Mouse (Mus musculus): ENCODE measurements around the gene Pacrg. TPM values are rescaled to one million over a fixed set of nuclear protein-coding genes. Genes with fewer than 3 reads are reported as not detected.
A peak's percentile ranks its signal among the peaks of the same experiment; 100 is the strongest.

Gene Pacrg
- polyA plus RNA-seq, 1 experiment from 2014 or later: 18.4 TPM

- peaks cover 14% of the 10 kb centered on the region for H3K4me1 ChIP-seq (ENCODE audit: control insufficient read depth, insufficient read depth, low read length)
- 0 out of 2 replicates have a peak overlapping the region, but pooled peaks have one; percentile 11 for H3K9ac ChIP-seq (replicated peaks; ENCODE audit: low read depth, low read length)
- WGBS: 29% methylated on average over 5 of the region's 5 CpGs
- peak overlapping the region; percentile 64; the same call in 1 of the 2 replicates for H3K27ac ChIP-seq (ENCODE audit: low read depth, low read length)
- H3K27me3 ChIP-seq (ENCODE audit: control insufficient read depth, insufficient read depth, low read length): no peaks in the 10 kb centered on the region; the same call in 1 of the 2 replicates
- H3K36me3 ChIP-seq (ENCODE audit: control insufficient read depth, insufficient read depth, low read length): no peaks in the 10 kb centered on the region
- H3K4me2 ChIP-seq (ENCODE audit: low read depth, low read length): no peak overlapping the region
- no peak overlapping the region for H3K4me3 ChIP-seq (ENCODE audit: low read depth, low read length)
- 0 out of 2 replicates have a peak, but pooled peaks have one; percentile 26 for ATAC-seq (ENCODE audit: low read depth)
- no peaks in the 10 kb centered on the region for H3K9me3 ChIP-seq (ENCODE audit: control insufficient read depth, low read length)
Measured at GRCm38 (mm10) chr17:10398871-10399270, 441.2 kb downstream of the Pacrg start.

- no peaks in the 10 kb centered on the region for H3K36me3 ChIP-seq (ENCODE audit: control insufficient read depth, insufficient read depth, low read length)
- no peak overlapping the region for H3K4me3 ChIP-seq (ENCODE audit: low read depth, low read length)
- no peaks in the 10 kb centered on the region; the same call in 1 of the 2 replicates for H3K27me3 ChIP-seq (ENCODE audit: control insufficient read depth, insufficient read depth, low read length)
- H3K9me3 ChIP-seq (ENCODE audit: control insufficient read depth, low read length): no peaks in the 10 kb centered on the region
- H3K27ac ChIP-seq (ENCODE audit: low read depth, low read length): peak overlapping the region; percentile 52; the same call in 1 of the 2 replicates
- no peak overlapping the region for H3K9ac ChIP-seq (replicated peaks; ENCODE audit: low read depth, low read length)
- peaks cover 14% of the 10 kb centered on the region for H3K4me1 ChIP-seq (ENCODE audit: control insufficient read depth, insufficient read depth, low read length)
- ATAC-seq (ENCODE audit: low read depth): no peak
- no peak overlapping the region for H3K4me2 ChIP-seq (ENCODE audit: low read depth, low read length)
- WGBS: 61% methylated on average over 10 of the region's 10 CpGs
Measured at GRCm38 (mm10) chr17:10397924-10398627, 442.0 kb downstream of the Pacrg start.

GRCm38 (mm10) chr17:10397336-10397735 lies 442.8 kb downstream of the Pacrg start:
- Histone ChIP-seq H3K36me3 (ENCODE audit: control insufficient read depth, insufficient read depth, low read length) (no peaks in the 10 kb centered on the region), H3K9ac (replicated peaks; ENCODE audit: low read depth, low read length) (no peak overlapping the region), H3K4me2 (ENCODE audit: low read depth, low read length) (no peak overlapping the region), H3K27ac (ENCODE audit: low read depth, low read length) (peak overlapping the region; percentile 69), H3K4me3 (ENCODE audit: low read depth, low read length) (no peak overlapping the region), H3K9me3 (ENCODE audit: control insufficient read depth, low read length) (no peaks in the 10 kb centered on the region), H3K4me1 (ENCODE audit: control insufficient read depth, insufficient read depth, low read length) (peaks cover 14% of the 10 kb centered on the region), H3K27me3 (ENCODE audit: control insufficient read depth, insufficient read depth, low read length) (no peaks in the 10 kb centered on the region; the same call in 1 of the 2 replicates)
- 32% methylated on average over 11 of the region's 11 CpGs for WGBS
- ATAC-seq (ENCODE audit: low read depth): 0 out of 2 replicates have a peak, but pooled peaks have one; percentile 24

- ATAC-seq (ENCODE audit: low read depth): no peak
- WGBS: 69% methylated on average over 6 of the region's 6 CpGs
- Histone ChIP-seq H3K9ac (replicated peaks; ENCODE audit: low read depth, low read length) (no peak overlapping the region), H3K4me3 (ENCODE audit: low read depth, low read length) (no peak overlapping the region), H3K4me2 (ENCODE audit: low read depth, low read length) (no peak overlapping the region), H3K27me3 (ENCODE audit: control insufficient read depth, insufficient read depth, low read length) (no peaks in the 10 kb centered on the region; the same call in 1 of the 2 replicates), H3K4me1 (ENCODE audit: control insufficient read depth, insufficient read depth, low read length) (peaks cover 14% of the 10 kb centered on the region), H3K27ac (ENCODE audit: low read depth, low read length) (peak overlapping the region; percentile 69), H3K9me3 (ENCODE audit: control insufficient read depth, low read length) (no peaks in the 10 kb centered on the region), H3K36me3 (ENCODE audit: control insufficient read depth, insufficient read depth, low read length) (no peaks in the 10 kb centered on the region)
Measured at GRCm38 (mm10) chr17:10396863-10397262, 443.2 kb downstream of the Pacrg start.

- Histone ChIP-seq H3K36me3 (ENCODE audit: control insufficient read depth, insufficient read depth, low read length) (no peaks in the 10 kb centered on the region), H3K9me3 (ENCODE audit: control insufficient read depth, low read length) (no peaks in the 10 kb centered on the region), H3K4me2 (ENCODE audit: low read depth, low read length) (no peak overlapping the region), H3K4me3 (ENCODE audit: low read depth, low read length) (no peak overlapping the region), H3K27me3 (ENCODE audit: control insufficient read depth, insufficient read depth, low read length) (no peaks in the 10 kb centered on the region), H3K9ac (replicated peaks; ENCODE audit: low read depth, low read length) (no peak overlapping the region), H3K4me1 (ENCODE audit: control insufficient read depth, insufficient read depth, low read length) (peaks cover 14% of the 10 kb centered on the region), H3K27ac (ENCODE audit: low read depth, low read length) (peak overlapping the region; percentile 7; the same call in 1 of the 2 replicates)
- ATAC-seq (ENCODE audit: low read depth): peak; percentile 60
- 34% methylated on average over 8 of the region's 8 CpGs for WGBS
Measured at GRCm38 (mm10) chr17:10394855-10395254, 445.3 kb downstream of the Pacrg start.

- H3K9ac ChIP-seq (replicated peaks; ENCODE audit: low read depth, low read length): no peak overlapping the region
- H3K36me3 ChIP-seq (ENCODE audit: control insufficient read depth, insufficient read depth, low read length): no peaks in the 10 kb centered on the region
- peak overlapping the region; percentile 69; the same call in 1 of the 2 replicates for H3K27ac ChIP-seq (ENCODE audit: low read depth, low read length)
- ATAC-seq (ENCODE audit: low read depth): no peak
- peaks cover 12% of the 10 kb centered on the region for H3K4me1 ChIP-seq (ENCODE audit: control insufficient read depth, insufficient read depth, low read length)
- WGBS: 75% methylated on average over 4 of the region's 4 CpGs
- no peaks in the 10 kb centered on the region for H3K9me3 ChIP-seq (ENCODE audit: control insufficient read depth, low read length)
- no peak overlapping the region for H3K4me3 ChIP-seq (ENCODE audit: low read depth, low read length)
- no peaks in the 10 kb centered on the region for H3K27me3 ChIP-seq (ENCODE audit: control insufficient read depth, insufficient read depth, low read length)
- H3K4me2 ChIP-seq (ENCODE audit: low read depth, low read length): no peak overlapping the region
Measured at GRCm38 (mm10) chr17:10393766-10394165, 446.3 kb downstream of the Pacrg start.

GRCm38 (mm10) chr17:10392342-10393034 lies 447.6 kb downstream of the Pacrg start:
- H3K9ac ChIP-seq (replicated peaks; ENCODE audit: low read depth, low read length): no peak overlapping the region
- H3K36me3 ChIP-seq (ENCODE audit: control insufficient read depth, insufficient read depth, low read length): no peaks in the 10 kb centered on the region
- no peak for ATAC-seq (ENCODE audit: low read depth)
- H3K4me2 ChIP-seq (ENCODE audit: low read depth, low read length): no peak overlapping the region
- H3K9me3 ChIP-seq (ENCODE audit: control insufficient read depth, low read length): no peaks in the 10 kb centered on the region
- H3K4me3 ChIP-seq (ENCODE audit: low read depth, low read length): no peak overlapping the region
- H3K4me1 ChIP-seq (ENCODE audit: control insufficient read depth, insufficient read depth, low read length): peaks cover 6% of the 10 kb centered on the region
- WGBS: 85% methylated on average over 14 of the region's 14 CpGs
- no peak overlapping the region for H3K27ac ChIP-seq (ENCODE audit: low read depth, low read length)
- H3K27me3 ChIP-seq (ENCODE audit: control insufficient read depth, insufficient read depth, low read length): no peaks in the 10 kb centered on the region

GRCm38 (mm10) chr17:10390232-10391172 lies 449.6 kb downstream of the Pacrg start:
- Histone ChIP-seq H3K27me3 (ENCODE audit: control insufficient read depth, insufficient read depth, low read length) (no peaks in the 10 kb centered on the region), H3K4me3 (ENCODE audit: low read depth, low read length) (no peak overlapping the region), H3K27ac (ENCODE audit: low read depth, low read length) (peak overlapping the region; percentile 45), H3K9ac (replicated peaks; ENCODE audit: low read depth, low read length) (no peak overlapping the region), H3K4me2 (ENCODE audit: low read depth, low read length) (no peak overlapping the region), H3K9me3 (ENCODE audit: control insufficient read depth, low read length) (no peaks in the 10 kb centered on the region), H3K36me3 (ENCODE audit: control insufficient read depth, insufficient read depth, low read length) (no peaks in the 10 kb centered on the region), H3K4me1 (ENCODE audit: control insufficient read depth, insufficient read depth, low read length) (no peaks in the 10 kb centered on the region)
- 0 out of 2 replicates have a peak, but pooled peaks have one; percentile 31 for ATAC-seq (ENCODE audit: low read depth)
- 56% methylated on average over 19 of the region's 19 CpGs for WGBS
